In the genomic region with DNA sequence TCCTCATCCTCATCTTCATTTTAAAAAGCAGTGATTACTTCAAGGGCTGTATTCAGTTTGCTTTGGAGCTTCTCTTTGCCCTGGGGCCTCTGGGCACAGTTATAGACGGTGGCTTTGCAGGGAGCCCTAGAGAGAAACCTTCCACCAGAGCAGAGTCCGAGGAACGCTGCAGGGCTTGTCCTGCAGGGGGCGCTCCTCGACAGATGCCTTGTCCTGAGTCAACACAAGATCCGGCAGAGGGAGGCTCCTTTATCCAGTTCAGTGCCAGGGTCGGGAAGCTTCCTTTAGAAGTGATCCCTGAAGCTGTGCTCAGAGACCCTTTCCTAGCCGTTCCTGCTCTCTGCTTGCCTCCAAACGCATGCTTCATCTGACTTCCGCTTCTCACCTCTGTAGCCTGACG, we compare ENCODE assay signal across 10 mouse cellular contexts. TPM values are rescaled to one million over a fixed set of nuclear protein-coding genes. Genes with fewer than 3 reads are reported as not detected.
DNase-seq lines count a peak whose midpoint lies in the region; ATAC-seq and TF ChIP-seq lines count a peak whose summit lies in the region.
"Had no signal": no experiment of that assay in that cellular context is flagged by ENCODE, and none has a peak within 500 bp of the region (broad histone marks: within the 10 kb centered on the region; RNA-seq: fewer than 3 reads in every experiment).

No protein-coding gene starts in this region.

- H3K4me2 ChIP-seq in liver, embryonic 12.5 days, result no peak overlapping the region
- H3K4me2 ChIP-seq in intestine, embryonic 15.5 days (replicated peaks), result no peak overlapping the region
- no peak overlapping the region for H3K4me2 ChIP-seq in midbrain, postnatal 0 days (ENCODE audit: low read depth, low read length, poor library complexity, severe bottlenecking)

- no peak overlapping the region for H3K4me3 ChIP-seq in liver, embryonic 12.5 days
- H3K4me3 ChIP-seq in intestine, embryonic 15.5 days (replicated peaks), result no peak overlapping the region
- no peak overlapping the region for H3K4me3 ChIP-seq in midbrain, postnatal 0 days (ENCODE audit: low read depth, low read length)
- H3K4me3 ChIP-seq in testis, adult 2 months (ENCODE audit: control insufficient read depth, low read depth, low read length), result no peak overlapping the region
- H3K4me3 ChIP-seq: myocyte had no signal

- peaks cover 37% of the 10 kb centered on the region for H3K36me3 ChIP-seq in liver, embryonic 12.5 days
- H3K36me3 ChIP-seq in intestine, embryonic 15.5 days, result no peaks in the 10 kb centered on the region
- no peaks in the 10 kb centered on the region for H3K36me3 ChIP-seq in midbrain, postnatal 0 days (ENCODE audit: insufficient read depth, low read length)
- H3K36me3 ChIP-seq in testis, adult 2 months (ENCODE audit: control insufficient read depth, insufficient read depth, low read length), result no peaks in the 10 kb centered on the region
- H3K36me3 ChIP-seq: G1E had no signal

- peaks cover 52% of the 10 kb centered on the region for H3K27me3 ChIP-seq in liver, embryonic 12.5 days (replicated peaks)
- peaks cover 7% of the 10 kb centered on the region; the same call in 1 of the 2 replicates for H3K27me3 ChIP-seq in intestine, embryonic 15.5 days (replicated peaks)
- peaks cover 17% of the 10 kb centered on the region for H3K27me3 ChIP-seq in midbrain, postnatal 0 days (ENCODE audit: insufficient read depth, low read length)
- H3K27me3 ChIP-seq in testis, adult 2 months (ENCODE audit: control insufficient read depth, insufficient read depth, low read length), result no peaks in the 10 kb centered on the region

- 17% methylated on average over 11 of the region's 11 CpGs for WGBS in liver, embryonic 12.5 days (ENCODE audit: insufficient replicate concordance)
- 19% methylated on average over 11 of the region's 11 CpGs for WGBS in intestine, embryonic 15.5 days
- WGBS in midbrain, postnatal 0 days, result 19% methylated on average over 11 of the region's 11 CpGs

- H3K9me3 ChIP-seq in liver, embryonic 12.5 days (replicated peaks), result no peaks in the 10 kb centered on the region
- no peaks in the 10 kb centered on the region for H3K9me3 ChIP-seq in intestine, embryonic 15.5 days
- no peaks in the 10 kb centered on the region for H3K9me3 ChIP-seq in midbrain, postnatal 0 days (ENCODE audit: low read length)

- ATAC-seq in liver, embryonic 12.5 days, result no peak
- peak; percentile 73 for ATAC-seq in common myeloid progenitor, adult 5-6 weeks (replicated peaks; ENCODE audit: low read depth, poor library complexity, severe bottlenecking)
- peak; percentile 76 for ATAC-seq in intestine, embryonic 15.5 days
- peak; percentile 47; the same call in 1 of the 2 replicates for ATAC-seq in midbrain, postnatal 0 days (ENCODE audit: low FRiP score)

- intact Hi-C loops in left cerebral cortex, postnatal 25 days (cut with DNase I), result no loop called here

- peaks cover 16% of the 10 kb centered on the region; the same call in 1 of the 2 replicates for H3K4me1 ChIP-seq in liver, embryonic 12.5 days
- peaks cover 6% of the 10 kb centered on the region for H3K4me1 ChIP-seq in intestine, embryonic 15.5 days (replicated peaks)
- peaks cover 5% of the 10 kb centered on the region; the same call in 1 of the 2 replicates for H3K4me1 ChIP-seq in midbrain, postnatal 0 days (ENCODE audit: insufficient read depth, low read length)
- peaks cover 3% of the 10 kb centered on the region for H3K4me1 ChIP-seq in testis, adult 2 months (ENCODE audit: control insufficient read depth, insufficient read depth, low read length)

- H3K27ac ChIP-seq in liver, embryonic 12.5 days, result no peak overlapping the region
- no peak overlapping the region for H3K27ac ChIP-seq in intestine, embryonic 15.5 days
- H3K27ac ChIP-seq in midbrain, postnatal 0 days (ENCODE audit: low read depth, low read length), result no peak overlapping the region
- no peak overlapping the region for H3K27ac ChIP-seq in testis, adult 2 months (ENCODE audit: control insufficient read depth, insufficient read depth, low read depth, low read length)

- peak; percentile 70 for DNase-seq in liver
- DNase-seq in gastrocnemius, postnatal 10 days, result peak; percentile 91
- DNase-seq in left cerebral cortex, postnatal 25 days (ENCODE audit: low spot score in 2 of 2), result peak; percentile 76 to 81
- DNase-seq in midbrain, postnatal 0 days (ENCODE audit: low spot score), result peak; percentile 81

- TF ChIP-seq CTCF in midbrain, postnatal 0 days (IDR thresholded peaks at IDR 0.05), result peak; percentile 78
- TF ChIP-seq CTCF in testis, adult 2 months (IDR thresholded peaks at IDR 0.05; ENCODE audit: control insufficient read depth, insufficient read depth, insufficient replicate concordance, low read depth, low read length), result peak; percentile 76; the same call in 1 of the 2 replicates

- TF ChIP-seq POLR2A in testis, adult 2 months (IDR thresholded peaks at IDR 0.05; ENCODE audit: control insufficient read depth, low read depth, low read length), result no peak

- H3K9ac ChIP-seq in liver, embryonic 12.5 days, result no peak overlapping the region
- no peak overlapping the region for H3K9ac ChIP-seq in intestine, embryonic 15.5 days
- H3K9ac ChIP-seq in midbrain, postnatal 0 days (replicated peaks; ENCODE audit: low read length, poor library complexity, severe bottlenecking), result no peak overlapping the region

RNA-seq across cellular contexts. Expression of gene Cxcl12, which starts 5.5 kb away (rescaled TPM):
- polyA plus RNA-seq in liver, embryonic 12.5 days (2016; fragmentation: Nextera tagmentation; extraction: Ambion mirVana), result 57.9 and 58.2 TPM in 2 replicates
- 0.82 and 2.5 TPM in 2 replicates for total RNA-seq in common myeloid progenitor, adult 5-6 weeks (2017)
- 100 to 1,000 TPM in 1 of 2 experiments, 10 to 100 TPM in 1; 69.8 to 106 TPM for total RNA-seq in gastrocnemius, postnatal 10 days (2021)
- polyA plus RNA-seq in intestine, embryonic 15.5 days (2015; fragmentation: Nextera tagmentation; extraction: Ambion mirVana), result 147 and 163 TPM in 2 replicates
- 10 to 100 TPM; 49.7 to 53.8 TPM for total RNA-seq in left cerebral cortex, postnatal 25 days (2021)
- total RNA-seq in midbrain, postnatal 0 days (2014; rRNA removed), result 27.8 and 32.8 TPM in 2 replicates
- 68.2 and 79.0 TPM in 2 replicates for polyA plus RNA-seq in midbrain, postnatal 0 days (2015; fragmentation: Nextera tagmentation; extraction: Ambion mirVana)
- polyA plus RNA-seq in testis, adult 2 months (2012; rRNA removed), result 10.4 and 17.7 TPM in 2 replicates
- polyA plus RNA-seq: G1E had no signal
